Mouse (Mus musculus): ENCODE measurements around the gene Bivm.

Gene Bivm

DNA sequence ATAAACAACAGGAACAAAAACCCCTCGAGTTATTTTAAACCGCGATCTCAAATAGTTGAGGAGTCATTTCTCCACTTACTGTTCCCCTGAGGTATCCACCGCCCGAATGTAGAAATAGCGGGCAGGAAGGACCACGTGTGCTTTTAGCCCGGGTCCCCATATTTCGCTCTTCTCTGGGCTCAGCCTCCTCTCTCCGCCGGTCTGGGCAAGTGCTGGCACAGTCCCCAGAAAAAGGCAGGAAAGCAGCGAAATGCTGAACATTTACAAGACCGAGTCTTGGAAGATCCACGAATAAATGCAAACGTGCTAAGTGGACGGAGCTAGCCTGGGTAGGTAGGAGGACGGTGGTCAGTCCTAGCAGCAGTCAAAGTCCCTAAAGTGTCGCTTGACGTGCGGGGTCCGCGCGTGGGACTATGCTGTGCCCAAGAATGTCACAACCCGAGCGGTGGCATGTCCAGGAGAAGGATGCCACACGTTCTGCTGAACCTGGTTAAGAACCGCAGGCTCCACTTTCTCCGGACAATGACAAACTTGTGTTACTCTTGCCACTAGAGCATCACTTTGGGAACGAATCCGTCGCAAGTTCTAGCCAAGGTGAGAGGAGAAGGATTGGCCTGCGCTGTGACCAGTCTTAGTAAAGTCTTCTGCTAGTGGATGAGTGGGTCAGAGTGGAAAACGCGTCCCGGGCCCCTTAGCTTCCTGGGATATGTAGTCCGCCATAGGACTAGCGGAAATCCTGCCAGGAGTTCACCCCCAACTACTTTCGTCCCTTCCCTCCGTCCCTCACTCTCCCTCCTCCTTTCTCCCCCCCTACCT lies at the start of gene Bivm, which contains the start of gene Kdelc1:
Bivm (plus strand) TSS at position 719 of the 816 bp plus-strand sequence.
Kdelc1 (minus strand) TSS at position 570 of the 816 bp plus-strand sequence.
- DNase-seq (ENCODE audit: low spot score): peak; percentile 71

DNA sequence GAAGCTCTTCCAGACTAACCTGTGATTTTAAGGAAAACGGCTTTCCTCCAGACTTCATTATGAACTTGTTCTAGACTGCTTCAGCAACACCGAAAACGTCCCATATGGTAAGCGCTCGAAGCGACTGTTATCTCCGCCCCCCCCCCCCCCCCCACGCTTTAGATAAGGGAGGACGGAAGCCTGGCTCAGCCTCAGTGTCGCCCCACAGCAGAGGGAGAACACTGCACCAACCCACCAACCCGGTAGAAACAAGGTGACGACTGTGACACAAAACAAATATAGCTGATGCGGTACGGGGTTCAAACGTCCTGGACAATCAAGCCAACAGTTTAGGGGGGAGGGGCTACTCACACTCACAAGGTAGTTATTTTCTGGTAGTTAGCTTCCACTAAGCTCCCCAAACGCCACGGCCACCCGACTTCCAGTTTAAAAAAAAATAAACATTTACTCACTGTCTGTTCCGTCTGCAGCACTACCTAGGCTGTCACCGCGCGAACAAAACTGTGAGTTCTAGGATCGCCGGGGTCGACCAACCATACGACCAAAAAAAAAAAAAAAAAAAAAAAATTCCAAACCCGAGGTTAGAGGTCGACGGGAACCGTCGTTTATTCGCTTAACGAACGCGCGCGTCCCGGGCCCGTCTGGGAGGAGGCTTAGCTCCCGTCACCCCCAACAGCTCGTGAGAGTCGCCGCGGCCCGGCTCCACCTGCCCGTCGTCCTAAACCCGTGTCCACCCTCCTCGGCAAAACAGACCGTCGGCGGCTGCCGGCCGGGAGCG lies 17.1 kb upstream of the Bivm start:
- DNase-seq (ENCODE audit: low spot score): peak; percentile 10

DNA sequence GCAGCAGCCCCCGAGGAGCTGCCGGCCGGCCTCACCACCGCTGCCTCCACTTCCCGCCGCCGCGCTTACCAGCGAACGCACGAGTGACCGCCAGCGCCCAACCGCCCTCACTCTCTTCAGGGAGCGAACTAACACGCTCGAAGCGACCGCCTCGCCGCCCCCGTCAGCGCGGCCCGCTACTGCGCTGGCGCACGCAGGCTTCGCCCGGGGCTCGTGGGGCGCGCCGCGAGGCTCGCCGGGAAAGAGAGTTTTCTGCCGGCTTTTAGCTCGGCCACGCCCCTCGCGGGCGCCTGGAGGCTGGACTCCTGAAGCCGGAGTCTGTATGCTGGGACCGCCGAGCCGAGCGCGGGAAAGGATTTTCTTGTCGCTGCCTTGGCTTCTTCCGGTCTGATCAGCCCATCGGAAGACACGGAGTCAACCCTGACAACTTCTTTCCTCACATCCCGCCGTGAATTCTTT lies 16.5 kb upstream of the Bivm start, which contains the start of gene Tex30:
Tex30 (minus strand) TSS at position 183 of the 459 bp plus-strand sequence.
- DNase-seq (ENCODE audit: low spot score): peak; percentile 90

DNA sequence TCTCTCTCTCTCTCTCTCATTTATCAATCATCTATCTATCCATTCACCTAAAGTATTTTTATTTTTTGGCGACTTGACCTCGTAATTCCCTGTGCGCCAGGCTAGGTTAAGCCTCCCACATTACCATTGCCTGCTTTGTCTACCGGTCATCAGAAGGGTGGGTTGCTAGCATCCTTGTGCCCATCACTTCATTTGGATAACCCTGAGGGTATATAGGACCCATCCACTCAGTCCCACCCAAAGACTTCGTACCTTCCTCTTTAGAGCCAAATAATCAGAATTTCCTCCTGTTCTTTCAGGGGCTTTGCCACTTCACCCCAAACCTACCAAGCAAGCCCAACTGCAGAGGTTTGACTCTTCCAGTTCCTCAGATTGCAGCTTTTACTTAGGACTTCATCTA lies 15.8 kb upstream of the Bivm start:
- no peak for DNase-seq (ENCODE audit: low spot score)

DNA sequence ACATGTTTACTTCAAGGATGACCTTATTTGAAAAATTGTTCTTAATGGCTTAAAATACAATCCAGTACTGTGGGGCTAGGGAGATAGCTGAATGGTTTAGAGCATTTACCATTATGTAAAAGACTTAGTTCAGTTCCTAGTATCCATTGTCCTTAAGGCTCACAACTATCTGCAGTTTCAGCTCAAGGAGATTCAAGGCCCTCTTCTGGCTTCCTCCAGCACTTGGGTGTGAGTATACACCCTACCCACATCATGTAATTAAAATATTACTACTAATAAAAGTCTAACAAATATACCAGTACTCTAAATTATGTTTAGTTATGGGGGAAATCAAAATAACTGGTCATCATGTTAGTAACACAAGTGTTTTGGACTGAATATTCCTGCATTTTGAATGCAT lies 1.2 kb upstream of the Bivm start:
- no peak for DNase-seq (ENCODE audit: low spot score)

DNA sequence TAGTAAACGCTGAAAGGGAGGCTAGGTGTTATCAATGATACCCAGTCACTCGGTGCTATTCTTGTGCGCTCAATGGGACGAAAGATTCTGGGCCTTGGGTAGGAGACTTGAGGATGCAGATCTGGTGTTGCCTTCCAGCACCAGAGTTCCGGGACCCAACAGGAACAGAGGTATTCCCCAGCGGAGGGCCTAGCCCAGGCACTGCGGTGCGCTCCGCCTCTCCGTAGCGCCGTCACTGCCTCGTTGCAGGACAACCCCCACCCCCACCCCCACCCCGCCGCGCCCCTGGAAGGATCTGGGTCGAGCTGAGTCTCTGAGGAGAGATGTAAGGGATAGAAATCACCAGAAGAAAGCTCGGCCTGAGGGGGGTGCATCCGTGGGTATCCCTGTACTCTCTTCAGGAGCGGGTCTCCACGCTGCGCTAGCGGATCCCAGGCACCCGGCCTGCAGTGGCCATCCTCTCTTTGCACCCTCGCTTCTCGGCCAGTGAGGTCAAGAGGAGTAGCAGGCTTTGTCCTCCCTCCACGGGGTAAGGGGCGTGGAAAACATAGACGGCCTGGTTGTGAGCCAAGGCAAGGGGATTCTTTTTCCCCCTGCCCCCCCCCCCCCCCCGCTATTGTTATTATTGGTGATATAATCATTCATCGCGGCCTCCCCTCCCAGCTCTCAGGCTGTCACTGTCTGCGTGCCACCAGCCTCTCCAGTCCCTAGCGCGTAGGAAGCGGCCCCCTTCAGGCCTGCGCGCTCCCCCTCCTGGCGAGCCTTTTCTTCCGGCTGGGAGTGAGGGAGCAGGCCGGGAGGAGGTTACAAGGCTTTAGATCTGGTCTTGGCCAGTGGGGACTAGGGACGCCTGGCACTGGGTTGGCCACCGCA lies 680 bp downstream of the Bivm start:
- peak; percentile 70 for DNase-seq (ENCODE audit: low spot score)

DNA sequence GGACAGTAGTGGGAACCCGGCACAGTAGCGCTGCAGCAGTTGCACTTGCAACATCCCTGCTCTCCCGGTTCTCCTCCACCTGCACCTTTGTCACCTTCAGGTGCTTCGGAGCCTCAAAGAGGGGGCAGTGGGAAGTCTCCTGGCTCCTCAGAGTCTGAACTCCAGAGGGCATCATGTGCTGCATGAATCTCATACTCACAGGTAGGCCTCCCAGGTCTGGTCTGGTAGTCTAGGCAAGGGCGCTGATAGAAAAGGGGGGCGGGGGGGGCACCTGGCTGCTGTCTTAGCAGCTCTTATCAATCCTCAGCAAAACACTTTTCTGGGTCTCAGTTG lies 1.3 kb downstream of the Bivm start:
- no peak for DNase-seq (ENCODE audit: low spot score)

DNA sequence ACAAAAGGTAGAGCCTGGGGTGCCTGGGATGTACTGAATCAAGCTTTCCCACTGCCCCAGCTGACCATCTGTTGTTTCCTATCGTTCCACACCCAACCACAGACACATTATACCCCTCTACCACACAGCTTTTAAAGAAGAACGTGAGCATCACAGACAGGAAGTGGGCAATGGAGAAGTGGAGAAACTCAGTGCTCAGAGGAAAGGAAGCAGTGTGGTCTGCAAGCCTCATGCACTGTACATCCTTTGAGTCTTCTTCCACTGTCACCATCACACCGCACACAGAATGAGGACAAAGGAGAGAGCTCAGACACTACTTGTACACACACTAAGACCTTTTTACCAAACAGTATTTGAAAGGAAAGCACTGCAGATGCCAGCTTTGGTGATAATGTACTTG lies 3.5 kb downstream of the Bivm start:
- no peak for DNase-seq (ENCODE audit: low spot score)

DNA sequence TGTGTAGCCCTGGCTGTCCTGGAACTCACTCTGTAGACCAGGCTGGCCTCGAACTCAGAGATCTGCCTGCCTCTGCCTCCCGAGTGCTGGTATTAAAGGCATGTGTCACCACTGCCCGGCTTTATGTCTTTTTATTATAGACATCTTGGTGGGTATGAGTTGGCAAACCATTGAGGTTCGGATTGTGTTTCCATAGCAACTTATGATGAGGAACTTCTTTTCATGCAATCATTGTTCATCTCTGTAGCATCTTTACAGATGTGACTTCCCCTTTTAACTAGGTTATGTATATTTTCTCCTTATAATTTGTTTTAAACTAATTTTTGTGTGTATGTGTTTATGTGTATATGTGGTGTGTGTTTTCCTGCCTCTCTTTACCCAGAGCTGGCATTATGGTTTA lies 6.8 kb downstream of the Bivm start:
- no peak for DNase-seq (ENCODE audit: low spot score)

DNA sequence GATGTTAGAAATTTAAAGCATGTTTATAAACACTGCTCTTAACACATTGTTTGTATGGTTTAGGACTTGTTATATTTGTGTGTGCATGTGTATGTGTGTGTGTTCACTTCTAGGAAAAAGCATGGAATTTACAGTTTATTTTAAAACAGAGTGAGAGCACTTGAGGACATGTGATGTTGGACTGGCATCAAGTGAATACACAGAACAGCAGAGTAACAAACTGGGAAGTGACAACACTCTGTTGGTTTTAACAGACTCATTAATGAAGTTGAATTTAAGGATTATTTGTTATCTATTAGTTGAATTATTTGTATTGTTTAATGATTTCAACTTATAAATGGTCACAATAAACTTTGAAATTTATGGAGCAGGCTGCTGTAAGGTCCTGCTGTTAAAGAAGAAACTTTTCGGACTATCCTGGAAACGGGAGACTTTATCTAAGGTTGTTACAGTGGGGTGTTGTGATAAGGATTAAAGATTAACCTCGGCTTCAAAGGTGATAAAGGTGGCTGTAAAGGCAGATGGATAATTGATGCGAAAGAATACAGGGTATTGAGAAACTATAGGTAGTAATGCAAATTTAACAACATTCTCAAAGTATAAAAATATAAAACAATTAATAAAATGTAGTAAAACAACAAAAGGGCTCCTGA lies 11.3 kb downstream of the Bivm start:
- no peak for DNase-seq (ENCODE audit: low spot score)

DNA sequence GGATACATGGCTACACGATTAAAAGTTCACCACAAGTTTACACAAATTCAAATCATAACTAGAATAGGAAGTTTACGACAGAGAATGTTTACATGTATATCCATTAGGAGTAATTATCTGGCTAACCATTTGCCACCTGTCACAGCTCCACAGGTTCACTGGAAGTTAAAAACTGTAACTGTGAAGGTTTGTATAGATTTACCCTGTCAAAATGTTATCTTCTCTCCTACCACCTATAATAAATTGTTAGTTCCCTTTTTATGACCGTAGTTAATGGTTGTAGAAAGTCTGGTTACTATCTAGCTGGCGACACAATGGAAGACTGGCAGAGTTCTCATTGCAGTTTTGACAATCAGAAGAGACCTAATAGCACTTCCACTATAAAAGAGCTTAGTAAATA lies 21.5 kb downstream of the Bivm start:
- no peak for DNase-seq (ENCODE audit: low spot score)

DNA sequence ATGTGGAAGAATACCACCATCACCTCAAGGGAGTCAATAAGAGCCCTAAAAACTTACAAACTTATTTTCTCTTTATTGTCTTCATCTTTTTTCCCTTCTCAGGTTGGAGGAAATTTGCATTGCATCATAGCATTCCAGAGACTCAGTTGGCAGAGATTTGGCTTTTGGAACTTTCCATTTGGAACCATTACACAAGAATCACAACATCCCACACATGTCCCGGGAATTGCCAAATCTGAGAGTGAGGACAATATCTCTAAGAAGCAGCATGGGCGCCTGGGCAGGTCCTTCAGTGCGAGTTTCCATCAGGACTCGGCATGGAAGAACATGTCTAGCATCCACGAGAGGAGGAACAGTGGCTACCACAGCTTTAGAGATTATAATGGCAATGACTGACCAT lies 24.0 kb downstream of the Bivm start:
- no peak for DNase-seq (ENCODE audit: low spot score)

DNA sequence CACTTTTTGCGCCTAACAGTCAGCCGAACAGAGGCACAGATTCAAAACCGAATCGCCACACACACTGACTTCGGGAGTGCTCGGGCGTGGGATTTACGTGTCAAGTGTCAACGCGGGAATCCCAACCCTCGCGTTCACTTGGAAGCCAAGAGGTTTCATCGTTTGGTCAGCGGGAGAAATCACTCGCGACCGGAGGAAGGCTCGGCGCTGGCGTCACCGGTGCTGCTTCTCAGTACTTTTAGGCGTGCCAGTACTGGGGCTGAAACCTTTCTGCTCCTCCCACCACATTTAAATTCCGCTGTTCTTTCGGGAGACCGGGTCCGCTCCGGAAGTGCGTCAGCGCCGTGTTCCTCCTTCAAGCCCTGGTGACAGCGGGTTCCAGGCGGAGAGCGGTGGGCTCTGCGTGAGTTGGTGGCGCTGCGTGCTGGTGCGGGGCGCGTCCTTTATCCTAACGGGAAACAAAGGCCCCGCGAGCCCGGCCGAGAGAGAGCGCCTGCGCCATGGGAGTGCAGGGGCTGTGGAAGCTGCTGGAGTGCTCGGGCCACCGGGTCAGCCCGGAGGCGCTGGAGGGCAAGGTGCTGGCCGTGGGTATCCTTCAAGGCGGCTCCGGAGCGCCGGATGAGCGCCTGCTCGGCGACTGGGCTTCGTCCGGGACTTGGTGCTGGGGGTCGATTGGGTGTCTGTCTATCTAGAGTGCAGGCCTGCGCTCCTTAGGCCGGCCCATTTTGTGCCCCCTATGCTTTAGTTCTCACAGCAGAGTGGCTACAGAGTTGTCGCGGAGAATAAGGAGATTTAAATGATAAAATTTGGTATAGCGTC lies 29.0 kb downstream of the Bivm start, which contains the start of gene Ercc5:
Ercc5 (plus strand) TSS at position 182 of the 819 bp plus-strand sequence.
- DNase-seq (ENCODE audit: low spot score): peak; percentile 52

DNA sequence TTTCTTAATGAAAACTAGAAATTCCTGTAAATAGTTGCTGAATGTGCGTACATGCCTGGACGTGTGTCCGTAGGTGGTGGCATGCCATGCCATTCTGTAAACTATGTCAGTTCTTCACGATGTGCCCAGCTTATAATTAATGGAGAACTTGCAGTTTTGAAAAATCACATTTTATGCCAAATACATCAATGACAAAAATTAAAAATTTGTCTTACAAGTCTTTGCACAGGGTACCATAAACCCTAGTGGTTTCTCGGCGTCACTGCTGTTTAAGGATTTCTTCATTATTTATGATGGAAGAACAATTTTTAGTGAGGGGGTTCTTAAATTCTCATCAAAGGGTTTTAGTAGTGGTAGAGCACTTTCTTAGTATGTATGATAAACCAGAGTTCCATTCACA lies 29.9 kb downstream of the Bivm start:
- no peak for DNase-seq (ENCODE audit: low spot score)

DNA sequence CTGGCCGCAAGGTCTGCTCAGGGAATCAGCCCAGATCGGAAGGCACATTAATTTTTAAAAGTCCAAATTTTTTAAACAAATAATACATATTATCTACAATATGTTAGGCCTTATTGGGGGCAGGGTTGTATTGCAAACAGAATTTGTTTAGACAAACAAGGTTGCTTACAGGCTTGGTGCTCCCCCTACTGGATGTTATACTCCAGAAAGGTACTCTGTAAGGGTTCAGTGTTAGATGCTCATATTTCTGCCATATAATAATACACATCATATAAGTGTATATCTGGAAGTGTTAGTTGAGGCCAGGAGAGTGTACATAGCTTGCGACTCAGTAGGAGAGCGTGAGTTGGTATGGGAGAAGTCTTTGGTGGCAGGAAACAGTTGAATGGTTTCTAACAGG lies 36.5 kb downstream of the Bivm start:
- no peak for DNase-seq (ENCODE audit: low spot score)

DNA sequence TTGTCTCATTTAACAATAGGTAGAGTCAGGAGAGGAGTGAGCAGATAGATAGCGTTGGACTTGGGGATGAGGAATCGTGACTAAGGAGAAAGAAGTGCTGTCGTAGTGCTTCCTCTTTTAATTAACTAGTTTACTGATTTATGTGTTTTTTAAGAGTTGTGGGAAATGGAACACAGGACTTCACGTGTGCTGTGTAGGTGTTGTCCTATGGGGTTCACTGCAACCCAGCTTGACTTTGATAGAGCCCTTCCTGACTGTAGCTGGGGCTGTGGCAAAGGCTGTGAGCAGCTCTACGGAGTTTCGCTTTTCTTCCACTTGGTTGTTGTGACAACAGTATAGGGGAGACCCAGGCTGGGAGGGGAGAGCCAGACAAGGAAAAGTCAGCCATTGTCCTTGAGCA lies 39.6 kb downstream of the Bivm start:
- no peak for DNase-seq (ENCODE audit: low spot score)

DNA sequence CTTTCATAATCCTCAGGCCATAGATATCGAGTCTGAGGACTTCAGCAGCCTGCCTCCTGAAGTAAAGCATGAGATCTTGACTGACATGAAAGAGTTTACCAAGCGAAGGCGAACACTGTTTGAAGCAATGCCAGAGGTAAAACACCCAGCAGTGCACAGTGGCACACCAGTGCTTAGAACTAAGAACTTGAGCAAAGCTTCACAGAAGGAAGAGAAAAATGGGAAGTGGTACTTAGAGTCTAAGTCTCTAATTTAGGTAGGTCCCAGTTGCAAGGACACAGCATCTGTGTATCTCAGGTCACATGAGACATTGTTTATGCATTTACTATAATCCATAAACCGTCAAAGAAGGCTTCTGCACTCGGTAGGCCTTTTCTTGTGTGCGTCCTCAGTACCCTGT lies 43.1 kb downstream of the Bivm start:
- no peak for DNase-seq (ENCODE audit: low spot score)

DNA sequence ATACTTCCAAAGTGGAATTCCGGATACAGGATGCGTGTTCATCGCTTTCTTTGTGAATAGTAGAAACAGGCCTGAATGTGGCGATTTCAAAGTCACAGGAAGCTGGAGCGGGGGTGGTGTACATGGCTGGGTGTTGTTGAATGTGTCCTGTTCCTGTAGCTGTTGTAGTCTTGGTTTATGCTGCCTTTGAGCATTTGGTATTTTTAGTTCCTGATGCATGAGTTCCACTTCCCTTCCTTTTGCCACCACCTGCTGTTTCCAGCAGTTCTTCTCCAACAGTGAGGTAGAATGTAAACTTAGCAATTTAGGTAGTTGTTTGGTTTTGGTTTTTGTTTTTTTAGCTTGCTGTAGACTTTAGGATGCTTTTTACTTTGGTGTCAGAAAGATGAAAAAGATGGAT lies 43.6 kb downstream of the Bivm start:
- DNase-seq (ENCODE audit: low spot score): no peak

DNA sequence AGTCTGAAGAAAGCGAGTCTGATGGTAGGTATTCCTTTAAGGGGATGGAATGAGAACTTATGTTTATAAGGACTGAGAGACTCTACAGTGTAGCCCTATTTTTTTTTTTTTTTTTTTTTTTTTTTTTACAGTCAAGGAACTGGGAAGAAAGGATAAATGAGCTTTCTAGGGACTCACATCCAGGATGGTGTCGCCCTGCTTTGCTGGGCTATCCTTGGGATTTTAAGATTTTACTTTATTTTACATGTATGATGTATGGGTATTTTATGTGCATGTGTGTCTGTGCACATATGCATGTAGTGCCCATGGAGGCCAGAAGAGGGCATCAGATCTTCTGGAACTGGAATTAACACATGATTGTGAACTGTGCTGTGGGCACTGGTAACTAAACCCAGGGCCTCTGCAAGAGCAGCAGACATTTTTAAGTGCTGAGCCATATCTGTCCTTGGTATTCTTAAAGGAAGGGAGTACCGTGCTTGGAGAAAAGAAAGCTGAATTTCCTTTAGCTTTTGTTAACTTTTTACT lies 49.2 kb downstream of the Bivm start:
- DNase-seq (ENCODE audit: low spot score): no peak

DNA sequence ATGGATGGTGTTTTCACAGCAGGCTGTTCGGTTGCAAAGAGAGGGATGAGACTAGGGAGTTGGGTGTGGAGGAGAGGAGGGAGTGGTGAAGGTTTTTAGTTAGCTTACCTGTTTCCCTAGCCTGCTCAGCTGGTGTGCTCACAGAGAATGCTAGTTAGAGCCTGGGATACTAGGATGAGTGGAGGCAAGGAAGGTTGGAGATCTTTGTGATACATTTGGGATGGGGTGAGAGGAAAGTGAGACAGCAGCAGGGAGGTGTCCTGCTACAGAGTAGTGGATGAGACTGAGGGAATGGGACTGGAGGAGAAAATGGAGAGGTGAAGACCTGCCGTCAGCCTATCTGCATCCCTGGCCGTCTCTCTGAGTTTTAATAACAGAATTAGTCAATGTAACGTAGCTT lies 53.9 kb downstream of the Bivm start:
- no peak for DNase-seq (ENCODE audit: low spot score)

DNA sequence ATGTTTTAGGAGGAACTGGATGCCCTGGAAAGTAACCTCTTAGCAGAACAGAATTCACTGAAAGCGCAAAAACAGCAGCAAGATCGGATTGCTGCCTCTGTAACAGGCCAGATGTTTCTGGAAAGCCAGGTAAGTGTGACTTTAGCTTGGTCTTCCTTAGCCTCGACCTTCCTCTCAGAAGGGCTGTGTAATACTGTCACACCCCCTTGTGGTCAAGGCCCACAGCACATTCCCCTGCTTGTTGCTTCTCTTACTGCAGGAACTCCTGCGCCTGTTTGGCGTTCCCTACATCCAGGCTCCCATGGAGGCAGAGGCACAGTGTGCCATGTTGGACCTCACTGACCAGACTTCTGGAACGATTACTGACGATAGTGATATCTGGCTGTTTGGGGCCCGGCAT lies 55.1 kb downstream of the Bivm start:
- no peak for DNase-seq (ENCODE audit: low spot score)

Measured in ovary, postnatal 14 days (tissue).